Mouse (Mus musculus) spleen, postnatal 36 days (tissue): ENCODE results near the gene Gas2.

Experiments
- DNase-seq, 2 experiments: peaks; one replicate each; pipeline ENCODE4 v3.0.0; 2022; ENCODE audit warnings: low spot score in 2 of 2, mixed read lengths in 1 of 2

Gene Gas2

DNA sequence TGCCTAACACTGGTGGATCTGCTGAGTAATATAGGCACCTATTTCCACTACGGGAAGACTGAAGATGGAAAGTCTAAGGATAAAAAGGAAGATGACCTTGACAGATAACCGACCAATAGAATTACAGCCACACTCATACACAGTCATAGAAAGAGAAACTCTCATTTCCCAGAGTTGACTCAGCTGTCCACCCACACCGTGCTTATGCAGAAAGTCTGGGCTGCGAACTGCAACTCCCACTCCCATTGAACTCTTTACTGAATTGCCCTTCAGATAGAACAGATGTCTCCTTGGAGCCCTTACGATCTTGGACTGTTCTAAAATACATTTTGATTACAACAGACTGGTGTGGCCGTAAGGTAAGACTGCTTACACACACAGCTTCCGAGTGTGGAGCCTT is 102.9 kb downstream of the Gas2 start:
- no peak for DNase-seq

DNA sequence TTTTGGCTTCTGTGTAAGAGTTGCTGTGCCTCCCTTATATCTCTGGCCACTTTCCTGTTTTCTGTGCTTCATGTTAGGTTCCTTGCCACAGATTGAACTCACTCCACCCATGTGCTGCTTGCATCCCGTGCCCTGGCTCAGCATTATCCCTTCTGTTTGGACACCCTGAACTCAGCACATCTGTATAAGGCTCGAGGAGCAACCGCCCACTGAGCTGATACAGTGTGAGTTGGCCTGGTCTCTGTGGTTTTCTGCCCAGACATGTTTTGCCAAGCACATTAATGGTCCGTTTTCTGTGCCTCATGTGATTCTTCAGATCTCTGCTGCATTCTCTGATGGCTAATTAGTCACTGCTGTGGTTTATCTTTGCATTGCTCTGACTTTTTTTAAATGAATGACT is 105.8 kb downstream of the Gas2 start:
- DNase-seq: no peak

- no peak for DNase-seq
Observed at GRCm38 (mm10) chr7:51969379-51969778, 107.6 kb downstream of the Gas2 start.

DNA sequence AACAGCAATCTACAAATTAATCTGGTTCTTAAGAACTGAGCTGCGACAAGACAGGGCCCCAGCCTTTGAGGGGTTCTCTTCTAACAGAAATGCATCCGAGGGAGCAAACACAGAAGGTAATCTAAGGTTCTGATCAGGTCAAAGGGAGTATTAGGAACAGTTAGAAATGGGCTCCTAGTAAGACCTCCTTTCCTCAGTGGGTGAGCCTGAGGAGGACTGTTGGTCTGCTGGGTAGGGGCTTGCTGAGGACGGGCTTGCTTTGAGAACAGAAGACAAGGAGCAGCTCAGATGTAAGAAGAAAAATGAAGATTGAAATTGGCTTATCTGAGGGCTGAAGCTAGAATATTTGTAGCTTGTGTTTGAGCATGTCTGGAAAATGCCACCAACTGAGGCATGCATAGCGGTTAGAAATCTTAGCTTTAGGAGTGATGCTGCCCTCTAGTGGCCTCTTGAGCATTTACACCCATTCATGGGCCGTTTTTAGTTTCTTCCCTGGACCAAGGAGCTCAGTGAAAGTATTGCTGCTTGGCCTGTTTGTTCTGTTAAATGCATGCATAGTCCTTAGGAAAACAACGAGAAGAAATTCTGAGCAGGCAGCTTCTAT is 110.5 kb downstream of the Gas2 start:
- DNase-seq: no peak

GRCm38 (mm10) chr7:51973091-51973490 is 111.3 kb downstream of the Gas2 start:
- DNase-seq: no peak

- DNase-seq: no peak
Observed at GRCm38 (mm10) chr7:51973526-51973925, 111.7 kb downstream of the Gas2 start.

DNA sequence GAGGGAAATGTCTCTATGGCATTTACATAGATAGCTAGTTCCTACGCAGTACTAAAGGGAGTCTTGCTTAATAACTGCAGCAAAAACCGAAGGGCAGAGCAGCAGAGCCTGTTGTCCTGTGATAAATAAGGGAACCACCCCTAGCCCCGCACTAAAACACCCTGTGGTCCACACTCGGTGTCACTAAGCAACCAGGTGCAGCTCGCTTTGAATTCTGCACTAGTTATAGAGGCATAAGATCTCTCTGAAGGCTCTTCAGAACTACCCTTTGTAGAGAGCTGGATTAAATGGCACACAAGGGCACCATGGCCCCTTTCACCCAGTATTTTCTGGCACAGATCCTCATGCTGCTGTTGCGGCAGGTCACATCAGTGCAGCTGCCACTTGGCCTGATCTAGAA is 113.4 kb downstream of the Gas2 start:
- no peak for DNase-seq

- DNase-seq: no peak
Observed at GRCm38 (mm10) chr7:51979271-51979670, 117.5 kb downstream of the Gas2 start.

- DNase-seq: no peak
Observed at GRCm38 (mm10) chr7:51982303-51982702, 120.5 kb downstream of the Gas2 start.

GRCm38 (mm10) chr7:51985763-51986162 is 123.9 kb downstream of the Gas2 start:
- DNase-seq: no peak

- peak in 1 of 2 experiments; percentile 7 for DNase-seq
Observed at GRCm38 (mm10) chr7:51986909-51987308, 125.1 kb downstream of the Gas2 start.

DNA sequence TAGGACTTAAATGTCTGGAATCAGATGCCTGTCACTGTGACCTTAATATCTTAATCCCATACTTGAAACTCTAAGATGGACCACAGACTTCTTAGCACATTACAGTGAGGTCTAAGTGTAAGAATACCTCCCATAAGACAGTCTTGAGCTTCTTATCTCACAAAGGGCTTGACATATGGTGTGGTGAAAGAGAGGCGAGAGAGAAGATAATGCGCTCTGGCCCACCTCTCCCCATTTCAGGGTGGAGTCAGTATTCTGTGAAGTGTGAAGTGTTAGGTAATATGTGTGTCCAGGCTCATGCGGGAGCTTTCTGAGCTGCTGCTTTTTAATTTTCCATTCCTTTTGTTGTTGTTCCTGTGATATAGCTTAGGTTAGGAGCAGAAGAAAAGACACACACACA is 129.2 kb downstream of the Gas2 start:
- DNase-seq: peak; percentile 14 to 41

- DNase-seq: peak; percentile 80 to 90
Observed at GRCm38 (mm10) chr7:52005511-52006295, 143.9 kb downstream of the Gas2 start, which contains the start of gene Svip. Svip (minus strand) TSS chr7:52006018.

GRCm38 (mm10) chr7:52006296-52006630 is 144.4 kb downstream of the Gas2 start:
- DNase-seq: no peak

DNA sequence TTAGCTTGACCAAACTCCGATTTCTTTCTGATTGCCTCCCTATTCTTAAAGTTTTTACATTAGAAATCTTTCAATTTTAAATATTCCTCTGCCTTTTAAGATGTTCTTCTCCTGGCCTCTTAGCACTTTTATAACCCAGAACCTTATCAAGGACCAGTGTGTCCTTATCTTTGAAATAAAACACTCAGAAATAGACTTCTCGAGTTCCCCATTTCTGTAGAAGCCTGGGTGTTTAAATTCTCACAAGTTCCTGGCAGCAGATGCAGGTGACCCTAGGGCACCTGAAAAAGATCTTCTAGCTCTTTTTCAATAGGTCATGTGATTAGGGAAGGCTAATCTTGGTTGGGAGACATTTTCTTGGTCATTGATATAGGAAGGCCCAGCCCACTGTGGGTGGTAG is 145.3 kb downstream of the Gas2 start:
- no peak for DNase-seq

DNA sequence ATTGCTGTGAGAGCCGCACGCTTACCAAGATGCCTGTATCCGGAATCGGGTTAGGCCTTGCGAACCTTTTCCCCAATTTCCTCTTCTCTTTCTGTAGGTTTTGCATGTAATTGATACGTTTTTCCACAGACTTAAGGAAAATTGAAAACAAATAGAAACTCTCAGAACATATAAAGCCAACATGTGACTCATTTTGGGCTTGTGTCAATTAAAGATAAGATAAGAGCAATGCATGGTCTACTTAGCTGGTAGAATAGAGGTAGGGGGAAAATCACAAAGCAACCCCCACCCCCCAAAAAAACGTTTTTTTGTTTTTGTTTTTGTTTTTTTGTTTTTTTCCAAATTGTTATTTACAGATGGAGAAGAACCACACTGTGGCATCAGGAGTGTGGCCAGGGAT is 151.6 kb downstream of the Gas2 start:
- DNase-seq: no peak

DNA sequence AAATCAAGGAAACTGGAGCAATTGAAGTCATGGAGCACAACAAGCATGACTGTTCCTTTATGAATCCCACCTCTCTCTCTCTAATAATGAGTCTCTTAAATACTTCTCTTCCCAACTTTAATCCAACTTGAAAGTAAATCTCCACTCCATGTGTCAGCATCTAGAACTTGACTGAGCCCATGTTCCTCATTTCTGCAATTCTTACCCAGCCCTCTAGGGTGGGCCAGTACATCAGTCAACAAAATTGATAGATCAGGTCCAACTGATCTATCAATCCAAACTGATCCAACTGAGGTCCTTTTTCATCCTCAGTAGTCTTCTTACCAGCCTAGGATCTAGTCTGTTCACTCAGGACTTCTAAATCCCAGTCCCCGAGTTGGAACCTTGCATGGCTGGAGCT is 153.4 kb downstream of the Gas2 start:
- DNase-seq: no peak

DNA sequence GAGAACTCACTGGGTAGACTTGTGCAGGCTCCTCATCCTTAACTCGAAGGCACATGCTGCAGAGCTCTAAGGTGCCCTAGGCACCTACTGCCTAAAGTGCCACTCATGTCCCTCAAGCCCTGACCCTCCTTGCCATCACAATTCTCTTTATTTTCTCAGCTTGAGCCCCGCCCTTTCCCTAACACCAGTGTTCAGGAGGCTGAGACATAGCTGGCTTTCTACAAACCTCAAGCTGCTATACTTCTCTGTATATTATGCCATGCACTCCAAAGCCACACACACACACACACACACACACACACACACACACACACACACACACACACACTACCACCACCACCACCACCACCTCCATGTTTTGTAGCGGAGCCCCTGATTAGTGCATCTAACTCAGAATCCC is 153.8 kb downstream of the Gas2 start, which contains the start of gene 1700015G11Rik:
1700015G11Rik (minus strand) TSS at position 101 of the 400 bp plus-strand sequence.
- DNase-seq: no peak

- no peak for DNase-seq
Observed at GRCm38 (mm10) chr7:52022039-52022438, 160.2 kb downstream of the Gas2 start.

GRCm38 (mm10) chr7:52024050-52024626 is 162.3 kb downstream of the Gas2 start:
- DNase-seq: no peak

DNA sequence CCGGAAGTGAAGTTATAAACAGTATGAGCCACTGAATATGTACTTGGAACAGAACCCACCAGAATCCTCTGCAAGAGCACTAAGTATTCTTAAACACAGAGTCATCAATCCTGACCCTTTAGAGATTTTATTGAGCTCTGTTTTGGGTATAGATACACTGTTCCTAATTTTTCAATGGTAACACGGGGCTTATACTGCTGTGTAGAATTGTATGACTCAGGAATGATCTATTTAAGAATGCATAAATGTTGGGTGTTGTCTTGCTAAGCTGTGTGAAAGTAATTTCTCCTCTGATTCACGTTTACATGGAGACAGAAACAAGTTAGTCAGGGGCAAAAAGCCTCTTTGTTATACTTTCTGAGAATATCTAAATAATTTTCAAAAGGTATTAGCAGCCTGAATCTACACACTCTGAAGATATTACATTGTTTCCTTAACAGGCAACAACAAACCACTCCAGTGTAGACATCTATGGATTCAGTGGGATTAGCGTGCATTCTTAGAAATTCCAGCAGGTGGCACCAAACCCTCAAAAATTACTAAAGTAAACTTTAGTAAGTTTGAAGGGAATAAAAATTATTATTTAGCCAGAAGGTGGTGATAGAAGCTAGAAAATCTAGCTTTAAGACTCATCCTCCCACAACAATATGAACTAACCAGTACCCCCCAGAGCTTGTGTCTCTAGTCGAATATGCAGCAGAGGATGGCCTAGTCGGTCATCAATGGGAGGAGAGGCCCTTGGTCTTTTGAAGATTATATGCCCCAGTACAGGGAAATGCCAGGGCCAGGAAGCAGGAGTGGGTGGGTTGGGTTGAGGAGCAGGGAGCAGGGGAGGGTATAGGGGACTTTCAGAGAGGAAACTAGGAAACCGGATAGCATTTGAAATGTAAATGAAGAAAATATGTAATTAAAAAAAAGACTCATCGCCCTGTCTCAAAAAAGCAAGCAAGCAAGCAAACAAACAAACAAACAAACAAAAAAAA is 176.1 kb downstream of the Gas2 start:
- DNase-seq: no peak
